Mouse (Mus musculus) stomach, embryonic 16.5 days (tissue): ENCODE measurements around the gene Fbxl17. TPM values are rescaled to one million over a fixed set of nuclear protein-coding genes. Genes with fewer than 3 reads are reported as not detected.

ENCODE experiments used
- ATAC-seq: fragments of 200-750 bp; cut with Nextera tagmentation; 2 replicates; pipeline ENCODE4 v1.8.0; 2017; ENCODE audit warnings: moderate number of reproducible peaks, moderate TSS enrichment; ENCODE audit not compliant: insufficient read depth, low FRiP score
- H3K27ac ChIP-seq: fragments of 300-500 bp; sonication (generic); 2 replicates; pipeline ENCODE4 v1.5.1; 2014; ENCODE audit warnings: low read length
- H3K27me3 ChIP-seq: fragments of 300-500 bp; sonication (generic); 2 replicates; pipeline ENCODE4 v1.6.1; 2014; ENCODE audit warnings: low read length, control low read depth, mixed read lengths; ENCODE audit not compliant: control insufficient read depth, insufficient read depth
- H3K36me3 ChIP-seq: fragments of 300-500 bp; sonication (generic); 2 replicates; pipeline ENCODE4 v1.6.1; 2014; ENCODE audit warnings: low read length; ENCODE audit not compliant: control insufficient read depth, insufficient read depth
- H3K4me1 ChIP-seq: fragments of 300-500 bp; sonication (generic); 2 replicates; pipeline ENCODE4 v1.6.1; 2014; ENCODE audit warnings: low read length, control low read depth, mixed read lengths; ENCODE audit not compliant: control insufficient read depth, insufficient read depth
- H3K4me2 ChIP-seq: fragments of 300-500 bp; sonication (generic); 2 replicates; pipeline ENCODE4 v1.6.1; 2014; ENCODE audit warnings: low read depth, low read length, mixed read lengths
- H3K4me3 ChIP-seq: fragments of 300-500 bp; sonication (generic); replicated peaks from 2 replicates; pipeline ENCODE4 v1.5.1; 2014; ENCODE audit warnings: mild to moderate bottlenecking, low read length
- H3K9ac ChIP-seq: fragments of 300-500 bp; sonication (generic); 2 replicates; pipeline ENCODE4 v1.6.1; 2014; ENCODE audit warnings: low read length
- H3K9me3 ChIP-seq: fragments of 300-500 bp; sonication (generic); replicated peaks from 2 replicates; pipeline ENCODE4 v1.6.1; 2016; ENCODE audit warnings: low read length, control low read depth; ENCODE audit not compliant: control insufficient read depth
- whole genome bisulfite sequencing: fragments of 180-500 bp; shearing (Covaris S2); extraction: QIAGEN DNeasy Blood & Tissue Kit; methylation state at CpG from one replicate; pipeline ENCODE4 v1.1.7; 2014; 5-methylcytosine and 5-hydroxymethylcytosine counted together
- polyA plus RNA-seq: library from polyadenylated mRNA; unstranded; fragments of >200 nt; fragmentation: Nextera tagmentation; extraction: Ambion mirVana; gene quantifications from 2 replicates; pipeline ENCODE4 v1.2.1, GENCODE M21; 2015

Fbxl17 gene
- polyA plus RNA-seq, 1 experiment from 2014 or later = 4.7 TPM

- Histone ChIP-seq H3K4me2 (peak overlapping the region; percentile 67), H3K27me3 (no peaks in the 10 kb centered on the region), H3K4me1 (peaks cover 15% of the 10 kb centered on the region), H3K9ac (peak overlapping the region; percentile 98), H3K36me3 (no peaks in the 10 kb centered on the region), H3K27ac (peak overlapping the region; percentile 98), H3K4me3 (peak overlapping the region; percentile 87), H3K9me3 (no peaks in the 10 kb centered on the region)
- ATAC-seq = peak; percentile 89
- under 1% methylated on average over 70 of the region's 78 CpGs for WGBS
These were observed 478 bp upstream of the Fbxl17 start for GRCm38 (mm10) chr17:63500156-63500834.

- under 1% methylated on average over 81 of the region's 90 CpGs for WGBS
- Histone ChIP-seq H3K27me3 (no peaks in the 10 kb centered on the region), H3K9me3 (no peaks in the 10 kb centered on the region), H3K4me3 (peak overlapping the region; percentile 87), H3K4me2 (peak overlapping the region; percentile 67), H3K27ac (peak overlapping the region; percentile 98), H3K36me3 (no peaks in the 10 kb centered on the region), H3K4me1 (peaks cover 15% of the 10 kb centered on the region), H3K9ac (peak overlapping the region; percentile 98)
- peak; percentile 51 for ATAC-seq
These were observed 841 bp downstream of the Fbxl17 start for GRCm38 (mm10) chr17:63498717-63499635.

GRCm38 (mm10) chr17:63498182-63498716, 1.6 kb downstream of the Fbxl17 start:
- WGBS = 13% methylated on average over 6 of the region's 6 CpGs
- no peak for ATAC-seq
- Histone ChIP-seq H3K27ac (peak overlapping the region; percentile 98; the same call in 1 of the 2 replicates), H3K9ac (peak overlapping the region; percentile 98), H3K27me3 (no peaks in the 10 kb centered on the region), H3K9me3 (no peaks in the 10 kb centered on the region), H3K4me3 (peak overlapping the region; percentile 87), H3K4me1 (peaks cover 17% of the 10 kb centered on the region), H3K4me2 (peak overlapping the region; percentile 67), H3K36me3 (no peaks in the 10 kb centered on the region)

GRCm38 (mm10) chr17:63497206-63497731, 2.5 kb downstream of the Fbxl17 start:
- no peaks in the 10 kb centered on the region for H3K27me3 ChIP-seq
- H3K4me1 ChIP-seq = peaks cover 24% of the 10 kb centered on the region
- H3K9me3 ChIP-seq = no peaks in the 10 kb centered on the region
- H3K9ac ChIP-seq = no peak overlapping the region
- peak overlapping the region; percentile 67 for H3K4me2 ChIP-seq
- no peak overlapping the region for H3K27ac ChIP-seq
- WGBS = 70% methylated on average over 6 of the region's 6 CpGs
- H3K36me3 ChIP-seq = no peaks in the 10 kb centered on the region
- H3K4me3 ChIP-seq = no peak overlapping the region
- ATAC-seq = no peak

- no peaks in the 10 kb centered on the region for H3K27me3 ChIP-seq
- H3K4me2 ChIP-seq = no peak overlapping the region
- 52% methylated on average over 5 of the region's 5 CpGs for WGBS
- H3K4me3 ChIP-seq = no peak overlapping the region
- H3K4me1 ChIP-seq = peaks cover 24% of the 10 kb centered on the region
- no peaks in the 10 kb centered on the region for H3K9me3 ChIP-seq
- H3K36me3 ChIP-seq = no peaks in the 10 kb centered on the region
- no peak overlapping the region for H3K9ac ChIP-seq
- ATAC-seq = no peak
- no peak overlapping the region for H3K27ac ChIP-seq
These were observed 3.7 kb downstream of the Fbxl17 start for GRCm38 (mm10) chr17:63496153-63496552.

- Histone ChIP-seq H3K27ac (no peak overlapping the region), H3K36me3 (no peaks in the 10 kb centered on the region), H3K27me3 (no peaks in the 10 kb centered on the region), H3K4me2 (no peak overlapping the region), H3K9ac (no peak overlapping the region; the same call in 1 of the 2 replicates), H3K4me3 (no peak overlapping the region), H3K4me1 (peaks cover 24% of the 10 kb centered on the region), H3K9me3 (no peaks in the 10 kb centered on the region)
- ATAC-seq = no peak
- 65% methylated on average over 7 of the region's 7 CpGs for WGBS
These were observed 5.8 kb downstream of the Fbxl17 start for GRCm38 (mm10) chr17:63493876-63494580.

- H3K36me3 ChIP-seq = no peaks in the 10 kb centered on the region
- no peaks in the 10 kb centered on the region for H3K27me3 ChIP-seq
- H3K4me1 ChIP-seq = peaks cover 22% of the 10 kb centered on the region
- 0 out of 2 replicates have a peak, but pooled peaks have one; percentile 53 for ATAC-seq
- no peak overlapping the region for H3K4me3 ChIP-seq
- no peaks in the 10 kb centered on the region for H3K9me3 ChIP-seq
- peak overlapping the region; percentile 27 for H3K4me2 ChIP-seq
- H3K9ac ChIP-seq = no peak overlapping the region; the same call in 1 of the 2 replicates
- 35% methylated on average over 5 of the region's 5 CpGs for WGBS
- H3K27ac ChIP-seq = peak overlapping the region; percentile 68
These were observed 6.5 kb downstream of the Fbxl17 start for GRCm38 (mm10) chr17:63493274-63493673.

GRCm38 (mm10) chr17:63492665-63493273, 7.0 kb downstream of the Fbxl17 start:
- H3K27ac ChIP-seq = peak overlapping the region; percentile 68
- no peaks in the 10 kb centered on the region for H3K9me3 ChIP-seq
- ATAC-seq = no peak
- peak overlapping the region; percentile 27 for H3K4me2 ChIP-seq
- no peak overlapping the region for H3K4me3 ChIP-seq
- no peaks in the 10 kb centered on the region for H3K27me3 ChIP-seq
- WGBS = 63% methylated on average over 8 of the region's 8 CpGs
- H3K4me1 ChIP-seq = peaks cover 17% of the 10 kb centered on the region
- no peaks in the 10 kb centered on the region for H3K36me3 ChIP-seq
- no peak overlapping the region for H3K9ac ChIP-seq
